Mouse (Mus musculus) CH12.LX (cell line): ENCODE results near the gene Pkmyt1.

Source experiments
- CHD2 ChIP-seq: IDR thresholded peaks from 2 replicates; pipeline ENCODE4 v1.6.1; 2011; ENCODE audit warnings: low read length, improper control_type of control experiment
- CTCF ChIP-seq, 2 experiments: IDR thresholded peaks in 1 of 2; conservative IDR thresholded peaks in 1 of 2; 2 replicates each; pipeline ENCODE4 v1.5.1; 2011 to 2012; ENCODE audit warnings: low read depth in 2 of 2, low read length in 2 of 2, improper control_type of control experiment in 1 of 2, inconsistent platforms in 1 of 2, mild to moderate bottlenecking in 1 of 2, moderate library complexity in 1 of 2
- ETS1 ChIP-seq: conservative IDR thresholded peaks from 2 replicates; pipeline ENCODE4 v1.6.1; 2012; ENCODE audit warnings: low read depth, mild to moderate bottlenecking, inconsistent platforms, low read length, improper control_type of control experiment, moderate library complexity
- MAZ ChIP-seq: IDR thresholded peaks from 2 replicates; pipeline ENCODE4 v1.6.1; 2012; ENCODE audit warnings: low read depth, mild to moderate bottlenecking, inconsistent platforms, low read length, improper control_type of control experiment, moderate library complexity
- NELFE ChIP-seq: IDR thresholded peaks from 2 replicates; pipeline ENCODE4 v1.6.1; 2011; ENCODE audit warnings: low read depth, low read length, improper control_type of control experiment
- TBP ChIP-seq: conservative IDR thresholded peaks from 2 replicates; pipeline ENCODE4 v1.6.1; 2011; ENCODE audit warnings: low read depth, low read length, improper control_type of control experiment

DNA sequence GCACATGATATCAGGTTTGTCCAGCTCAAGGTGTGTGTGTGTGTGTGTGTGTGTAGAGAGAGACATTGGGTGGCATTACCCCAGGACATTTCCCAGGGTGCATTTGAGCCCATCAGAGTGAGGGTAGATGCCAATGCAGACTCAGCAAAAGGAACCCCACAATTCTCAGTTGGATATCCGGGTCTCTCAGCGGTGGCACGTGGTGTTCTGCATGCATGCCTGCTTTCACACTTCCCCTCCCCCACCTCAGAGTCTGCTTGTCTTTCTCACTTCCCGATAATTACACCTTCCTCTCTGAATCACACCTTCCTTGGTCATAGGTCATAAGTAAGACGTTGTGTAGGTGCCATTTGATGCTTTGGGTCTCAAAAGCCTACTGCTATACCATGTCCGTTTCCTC, 21.9 kb downstream of the Pkmyt1 start:
- no peak for TF ChIP-seq NELFE
- TF ChIP-seq MAZ, result no peak
- TF ChIP-seq ETS1, result peak; percentile 66
- TF ChIP-seq CTCF (conservative IDR thresholded peaks at IDR 0.05 in 1 of 2, IDR thresholded peaks at IDR 0.05 in 1 of 2; ENCODE audit: low read depth in 2 of 2, low read length in 2 of 2), result no peak
- TF ChIP-seq TBP, result no peak
- peak; percentile 86 for TF ChIP-seq CHD2
